Mouse (Mus musculus): ENCODE measurements around the gene Ccdc42. TPM values are rescaled to one million over a fixed set of nuclear protein-coding genes. Genes with fewer than 3 reads are reported as not detected.

Gene Ccdc42
- polyA plus RNA-seq (2012; rRNA removed): 0.93 and 1.4 TPM in 2 replicates

DNA sequence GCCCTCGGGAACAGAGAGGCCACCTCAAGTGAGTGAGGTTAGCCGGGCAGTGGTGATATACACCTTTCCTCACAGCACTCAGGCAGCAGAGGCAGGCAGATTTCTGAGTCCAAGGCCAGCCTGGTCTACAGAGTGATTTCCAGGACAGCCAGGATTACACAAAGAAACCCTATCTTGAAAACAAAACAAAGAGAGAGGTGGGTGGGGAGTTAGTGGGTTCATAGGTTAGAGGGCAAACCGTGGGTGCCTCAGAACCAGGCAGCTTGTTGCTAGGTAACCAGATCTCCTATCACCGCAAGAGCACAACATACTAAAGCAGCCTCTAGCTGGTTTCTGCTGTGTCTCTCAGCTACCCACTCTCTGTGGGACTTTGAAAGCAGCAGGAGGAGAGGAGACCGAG lies at the start of gene Ccdc42:
Gene Ccdc42, plus strand, starts transcription at position 301 of the 400 bp plus-strand sequence.

DNA sequence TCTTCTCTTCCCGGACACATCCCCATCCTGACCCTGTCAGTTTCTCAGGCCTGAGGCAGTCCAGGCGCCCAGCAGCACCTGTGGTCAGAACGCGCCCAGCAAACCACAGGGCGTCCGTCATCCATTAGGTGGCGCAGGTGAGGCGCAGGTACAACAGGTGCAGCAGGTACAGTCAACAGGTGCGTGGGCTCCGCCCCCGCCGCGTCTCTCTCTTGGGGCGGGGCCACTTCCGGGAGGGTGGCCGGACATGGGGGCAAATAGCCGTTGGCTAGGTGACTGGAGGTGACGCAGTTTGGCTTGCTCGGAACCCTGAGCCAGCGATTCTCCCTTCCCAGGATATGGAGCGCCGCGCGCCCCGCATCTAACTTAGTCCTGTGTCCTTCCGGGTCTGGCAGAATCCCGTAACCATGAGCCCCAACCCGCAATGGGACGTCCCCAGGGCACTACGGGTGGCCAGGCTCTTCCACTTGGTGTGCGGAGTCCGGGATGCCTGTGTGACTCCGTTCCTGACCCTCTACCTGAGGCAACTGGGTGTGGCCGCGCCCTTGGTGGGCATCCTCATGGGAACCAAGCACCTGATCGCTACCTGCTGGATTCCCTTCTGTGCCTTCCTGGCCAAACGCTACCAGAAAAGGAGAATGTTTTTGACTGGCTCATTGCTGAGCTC lies 30.8 kb upstream of the Ccdc42 start, which contains the start of gene Mfsd6l:
Gene Mfsd6l, plus strand, starts transcription at position 269 of the 667 bp plus-strand sequence.

Other genes starting within 250 kb of the Ccdc42 start
- 36.8 and 47.5 TPM in 2 replicates for gene Ntn1, start 186.2 kb upstream of the Ccdc42 start, polyA plus RNA-seq (2012; rRNA removed)
- 0.60 and 1.1 TPM in 2 replicates for gene Pik3r5, start 154.9 kb upstream of the Ccdc42 start, polyA plus RNA-seq (2012; rRNA removed)
- 1.2 and 1.7 TPM in 2 replicates for gene Pik3r6, start 84.0 kb upstream of the Ccdc42 start, polyA plus RNA-seq (2012; rRNA removed)
- gene Mfsd6l, start 30.8 kb upstream of the Ccdc42 start, polyA plus RNA-seq (2012; rRNA removed): 0.11 and 0.12 TPM in 2 replicates
- gene Myh10, start 104.5 kb downstream of the Ccdc42 start, polyA plus RNA-seq (2012; rRNA removed): 179 and 209 TPM in 2 replicates